Mouse (Mus musculus) heart, embryonic 13.5 days (tissue): ENCODE measurements at regions not wholly inside any gene's neighbourhood (a gene's known extent, or its start where the extent isn't known, plus 50 kb on each side); places are given as distances from the start of the nearest gene placed in this dataset.
A peak's percentile ranks its signal among the peaks of the same experiment; 100 is the strongest.

ENCODE experiments used
- ATAC-seq: fragments of 200-750 bp; cut with Nextera tagmentation; 2 replicates; pipeline ENCODE4 v1.8.0; 2017; ENCODE audit warnings: moderate TSS enrichment; ENCODE audit not compliant: insufficient number of reproducible peaks, low FRiP score, low TSS enrichment; ENCODE audit errors: extremely low read depth
- H3K27ac ChIP-seq: fragments of 300-500 bp; sonication (generic); replicated peaks from 2 replicates; pipeline ENCODE4 v1.5.1; 2015; ENCODE audit warnings: moderate library complexity, mild to moderate bottlenecking, inconsistent platforms
- H3K27me3 ChIP-seq: fragments of 300-500 bp; sonication (generic); replicated peaks from 2 replicates; pipeline ENCODE4 v1.6.1; 2015; ENCODE audit warnings: mild to moderate bottlenecking, inconsistent platforms
- H3K36me3 ChIP-seq: fragments of 300-500 bp; sonication (generic); 2 replicates; pipeline ENCODE4 v1.6.1; 2015; ENCODE audit warnings: mild to moderate bottlenecking, inconsistent platforms
- H3K4me1 ChIP-seq: fragments of 300-500 bp; sonication (generic); 2 replicates; pipeline ENCODE4 v1.6.1; 2015; ENCODE audit warnings: inconsistent platforms
- H3K4me2 ChIP-seq: fragments of 300-500 bp; sonication (generic); 2 replicates; pipeline ENCODE4 v1.6.1; 2015; ENCODE audit warnings: inconsistent platforms, mild to moderate bottlenecking, moderate library complexity
- H3K4me3 ChIP-seq: fragments of 300-500 bp; sonication (generic); 2 replicates; pipeline ENCODE4 v1.5.1; 2015; ENCODE audit warnings: moderate library complexity, mild to moderate bottlenecking, inconsistent platforms
- H3K9ac ChIP-seq: fragments of 300-500 bp; sonication (generic); 2 replicates; pipeline ENCODE4 v1.6.1; 2015; ENCODE audit warnings: inconsistent platforms, mild to moderate bottlenecking, moderate library complexity
- H3K9me3 ChIP-seq: fragments of 300-500 bp; sonication (generic); 2 replicates; pipeline ENCODE4 v1.6.1; 2016; ENCODE audit warnings: inconsistent platforms
- WGBS: fragments of 180-500 bp; shearing (Covaris S2); methylation state at CpG from one replicate; pipeline ENCODE4 v1.1.7; 2015; ENCODE audit warnings: mixed read lengths; 5-methylcytosine and 5-hydroxymethylcytosine counted together

GRCm38 (mm10) chr13:46173103-46173502 is 100.4 kb upstream of the Stmnd1 start:
- Histone ChIP-seq H3K4me2 (no peak overlapping the region), H3K27me3 (0 out of 2 replicates have a peak, but pooled peaks cover 4% of the 10 kb centered on the region), H3K36me3 (no peaks in the 10 kb centered on the region), H3K27ac (no peak overlapping the region), H3K4me3 (no peak overlapping the region), H3K4me1 (no peaks in the 10 kb centered on the region), H3K9ac (no peak overlapping the region), H3K9me3 (no peaks in the 10 kb centered on the region)
- ATAC-seq = no peak
- WGBS = 62% methylated on average over 8 of the region's 8 CpGs

- peak overlapping the region; percentile 32; the same call in 1 of the 2 replicates for H3K4me3 ChIP-seq
- no peaks in the 10 kb centered on the region for H3K36me3 ChIP-seq
- H3K27ac ChIP-seq = no peak overlapping the region
- H3K9ac ChIP-seq = peak overlapping the region; percentile 53
- H3K9me3 ChIP-seq = no peaks in the 10 kb centered on the region; the same call in 1 of the 2 replicates
- no peaks in the 10 kb centered on the region for H3K27me3 ChIP-seq
- H3K4me2 ChIP-seq = peak overlapping the region; percentile 63
- WGBS = 5% methylated on average over 10 of the region's 10 CpGs
- H3K4me1 ChIP-seq = peaks cover 9% of the 10 kb centered on the region
- no peak for ATAC-seq
Measured at GRCm38 (mm10) chr13:46162025-46162374, 111.5 kb upstream of the Stmnd1 start.

DNA sequence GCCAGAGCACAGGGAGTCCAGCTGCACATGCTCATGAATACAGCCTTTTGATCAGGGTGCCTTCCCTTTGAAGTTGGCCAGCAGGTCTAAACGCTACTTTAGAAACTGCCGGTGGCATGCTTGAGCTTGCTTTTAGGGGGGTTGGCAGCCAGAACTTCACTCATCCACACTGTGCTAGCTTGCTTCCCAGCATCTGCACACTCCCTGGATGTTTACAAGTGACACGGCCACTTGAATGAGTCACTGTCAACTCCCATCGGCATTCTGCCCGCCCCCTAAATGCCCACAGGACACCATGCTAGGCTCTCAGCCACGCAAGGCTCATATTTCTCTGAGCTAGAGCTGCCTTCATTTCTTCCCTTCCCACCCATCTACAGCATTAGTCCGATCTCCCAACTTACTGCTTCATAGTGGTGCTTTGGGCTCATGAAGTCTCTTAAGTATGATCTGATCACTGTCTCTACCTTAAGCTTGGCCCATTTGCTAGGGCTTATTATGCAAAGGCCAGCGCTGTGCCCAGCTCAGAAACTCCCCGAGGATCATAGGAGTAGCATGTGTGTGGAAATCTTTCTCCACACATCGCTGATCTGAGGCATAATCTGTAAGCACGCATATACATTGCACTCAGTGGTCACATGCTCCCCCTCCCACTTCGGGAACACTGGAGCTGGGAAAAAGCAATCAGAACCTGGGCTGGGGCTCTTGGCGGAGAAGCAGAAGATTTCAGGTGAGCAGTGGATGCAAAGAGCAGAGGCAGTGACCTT is 112.1 kb upstream of the Stmnd1 start:
- Histone ChIP-seq H3K9me3 (no peaks in the 10 kb centered on the region; the same call in 1 of the 2 replicates), H3K27ac (no peak overlapping the region), H3K9ac (peak overlapping the region; percentile 53), H3K4me3 (peak overlapping the region; percentile 32; the same call in 1 of the 2 replicates), H3K4me2 (peak overlapping the region; percentile 63), H3K36me3 (no peaks in the 10 kb centered on the region), H3K4me1 (peaks cover 9% of the 10 kb centered on the region), H3K27me3 (no peaks in the 10 kb centered on the region)
- no peak; the same call in 1 of the 2 replicates for ATAC-seq
- WGBS = 45% methylated on average over 13 of the region's 13 CpGs

DNA sequence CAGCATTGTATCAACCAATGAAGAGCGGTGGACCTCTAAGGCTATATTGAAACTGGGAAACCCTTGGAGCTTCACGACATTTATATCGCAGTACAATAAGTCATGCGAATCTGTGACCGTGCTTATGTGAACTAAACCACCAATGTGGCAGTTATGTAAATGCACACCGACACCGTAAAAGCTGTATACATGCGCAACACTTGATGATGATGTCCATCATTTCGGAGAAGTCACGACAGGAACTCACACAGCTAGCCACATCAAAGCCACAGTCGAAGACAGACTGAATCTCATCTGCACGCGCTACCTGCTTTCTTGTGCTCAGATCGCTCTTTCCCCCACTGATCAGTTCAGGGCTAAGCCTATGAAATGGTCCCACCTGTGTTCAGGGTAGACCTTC is 114.2 kb upstream of the Stmnd1 start:
- no peak overlapping the region for H3K9ac ChIP-seq
- H3K9me3 ChIP-seq = no peaks in the 10 kb centered on the region; the same call in 1 of the 2 replicates
- H3K4me1 ChIP-seq = peaks cover 9% of the 10 kb centered on the region
- H3K27me3 ChIP-seq = no peaks in the 10 kb centered on the region
- WGBS = 87% methylated on average over 14 of the region's 14 CpGs
- no peaks in the 10 kb centered on the region for H3K36me3 ChIP-seq
- ATAC-seq = no peak
- no peak overlapping the region for H3K27ac ChIP-seq
- H3K4me2 ChIP-seq = no peak overlapping the region
- no peak overlapping the region for H3K4me3 ChIP-seq

GRCm38 (mm10) chr13:46153282-46154260 is 120.0 kb upstream of the Stmnd1 start:
- Histone ChIP-seq H3K9ac (no peak overlapping the region), H3K27me3 (no peaks in the 10 kb centered on the region), H3K36me3 (no peaks in the 10 kb centered on the region), H3K27ac (no peak overlapping the region), H3K9me3 (no peaks in the 10 kb centered on the region; the same call in 1 of the 2 replicates), H3K4me3 (no peak overlapping the region), H3K4me2 (no peak overlapping the region), H3K4me1 (no peaks in the 10 kb centered on the region)
- no peak for ATAC-seq
- WGBS = 77% methylated on average over 14 of the region's 14 CpGs

GRCm38 (mm10) chr13:46140006-46140405 is 133.5 kb upstream of the Stmnd1 start:
- H3K36me3 ChIP-seq = no peaks in the 10 kb centered on the region
- no peak overlapping the region for H3K9ac ChIP-seq
- H3K27ac ChIP-seq = no peak overlapping the region
- no peak overlapping the region for H3K4me2 ChIP-seq
- H3K4me1 ChIP-seq = no peaks in the 10 kb centered on the region
- ATAC-seq = no peak
- H3K4me3 ChIP-seq = no peak overlapping the region
- no peaks in the 10 kb centered on the region for H3K27me3 ChIP-seq
- 64% methylated on average over 3 of the region's 3 CpGs for WGBS
- no peaks in the 10 kb centered on the region for H3K9me3 ChIP-seq

DNA sequence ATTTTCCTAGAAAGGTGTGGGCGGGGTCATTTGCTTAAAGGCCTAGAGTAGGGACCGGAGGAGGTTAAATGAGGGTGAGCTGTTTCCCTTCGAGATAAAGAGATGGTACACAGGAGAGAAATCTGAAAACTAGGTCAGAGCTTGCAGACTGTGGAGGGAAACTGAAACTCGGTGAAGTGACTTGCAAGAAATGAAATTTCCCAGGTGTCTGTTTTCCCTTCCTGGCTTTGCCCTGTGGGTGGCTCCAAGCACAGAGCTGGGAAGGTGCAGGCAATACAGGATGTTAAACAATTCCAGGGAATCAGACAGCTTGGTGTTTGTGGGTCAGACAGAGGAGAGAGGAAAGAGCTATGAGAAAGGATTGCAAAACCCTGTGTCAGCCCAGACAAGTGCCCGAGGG is 134.3 kb upstream of the Stmnd1 start:
- no peak overlapping the region for H3K27ac ChIP-seq
- 60% methylated on average over 5 of the region's 5 CpGs for WGBS
- no peak overlapping the region for H3K9ac ChIP-seq
- no peak overlapping the region for H3K4me3 ChIP-seq
- ATAC-seq = no peak
- H3K9me3 ChIP-seq = no peaks in the 10 kb centered on the region
- H3K4me1 ChIP-seq = no peaks in the 10 kb centered on the region
- H3K36me3 ChIP-seq = no peaks in the 10 kb centered on the region
- no peaks in the 10 kb centered on the region for H3K27me3 ChIP-seq
- no peak overlapping the region for H3K4me2 ChIP-seq

DNA sequence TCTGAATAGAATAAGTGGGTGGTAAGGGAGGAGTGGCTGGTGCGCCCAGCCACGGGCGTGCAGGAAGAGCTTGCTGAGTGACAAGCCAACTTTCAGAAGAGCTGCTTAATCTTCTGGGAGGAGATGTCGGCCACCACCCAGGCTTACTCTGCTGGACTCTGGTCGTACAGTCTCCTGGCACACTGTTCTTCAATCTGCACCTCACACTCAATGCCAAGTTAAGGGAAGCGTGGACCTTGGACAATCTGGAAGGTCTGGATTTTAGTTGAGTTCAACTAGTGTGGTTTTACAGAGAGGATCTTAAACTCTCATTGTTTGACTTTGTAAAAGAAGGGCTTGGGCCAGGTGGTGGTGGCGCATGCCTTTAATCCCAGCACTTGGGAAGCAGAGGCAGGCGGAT is 138.1 kb upstream of the Stmnd1 start:
- H3K27me3 ChIP-seq = no peaks in the 10 kb centered on the region
- no peaks in the 10 kb centered on the region for H3K9me3 ChIP-seq
- WGBS = 73% methylated on average over 8 of the region's 8 CpGs
- H3K4me3 ChIP-seq = no peak overlapping the region
- no peak overlapping the region for H3K27ac ChIP-seq
- no peaks in the 10 kb centered on the region for H3K4me1 ChIP-seq
- ATAC-seq = no peak
- no peak overlapping the region for H3K9ac ChIP-seq
- H3K4me2 ChIP-seq = no peak overlapping the region
- H3K36me3 ChIP-seq = no peaks in the 10 kb centered on the region

GRCm38 (mm10) chr13:46129236-46129855 is 144.2 kb upstream of the Stmnd1 start:
- Histone ChIP-seq H3K4me3 (no peak overlapping the region), H3K4me2 (no peak overlapping the region), H3K9ac (no peak overlapping the region), H3K9me3 (no peaks in the 10 kb centered on the region), H3K27me3 (no peaks in the 10 kb centered on the region), H3K4me1 (no peaks in the 10 kb centered on the region), H3K27ac (no peak overlapping the region), H3K36me3 (no peaks in the 10 kb centered on the region)
- 78% methylated on average over 9 of the region's 9 CpGs for WGBS
- ATAC-seq = no peak

GRCm38 (mm10) chr13:46123446-46123845 is 150.1 kb upstream of the Stmnd1 start:
- no peaks in the 10 kb centered on the region for H3K9me3 ChIP-seq
- no peak overlapping the region for H3K4me2 ChIP-seq
- H3K4me1 ChIP-seq = no peaks in the 10 kb centered on the region
- no peak overlapping the region for H3K9ac ChIP-seq
- H3K27me3 ChIP-seq = no peaks in the 10 kb centered on the region
- no peak overlapping the region for H3K27ac ChIP-seq
- ATAC-seq = no peak
- no peaks in the 10 kb centered on the region for H3K36me3 ChIP-seq
- WGBS = 60% methylated on average over 3 of the region's 3 CpGs
- H3K4me3 ChIP-seq = no peak overlapping the region

- 80% methylated on average over 4 of the region's 4 CpGs for WGBS
- Histone ChIP-seq H3K27me3 (no peaks in the 10 kb centered on the region), H3K9me3 (no peaks in the 10 kb centered on the region), H3K4me2 (no peak overlapping the region), H3K4me3 (no peak overlapping the region), H3K4me1 (no peaks in the 10 kb centered on the region), H3K27ac (no peak overlapping the region), H3K9ac (no peak overlapping the region), H3K36me3 (no peaks in the 10 kb centered on the region)
- no peak for ATAC-seq
Measured at GRCm38 (mm10) chr13:46116576-46116975, 151.8 kb upstream of the Atxn1 start.
